Mouse (Mus musculus) megakaryocyte, embryonic 14.5 days (primary cell): ENCODE results near the gene Zkscan17.

Experiments
- FLI1 ChIP-seq: IDR thresholded peaks from 2 replicates; pipeline ENCODE4 v1.6.1; 2012; ENCODE audit warnings: low read length, inconsistent platforms, mixed read lengths
- GATA1 ChIP-seq: IDR thresholded peaks from 3 replicates; pipeline ENCODE4 v1.6.1; 2012; ENCODE audit warnings: mixed read lengths, low read length, inconsistent platforms, borderline replicate concordance

DNA sequence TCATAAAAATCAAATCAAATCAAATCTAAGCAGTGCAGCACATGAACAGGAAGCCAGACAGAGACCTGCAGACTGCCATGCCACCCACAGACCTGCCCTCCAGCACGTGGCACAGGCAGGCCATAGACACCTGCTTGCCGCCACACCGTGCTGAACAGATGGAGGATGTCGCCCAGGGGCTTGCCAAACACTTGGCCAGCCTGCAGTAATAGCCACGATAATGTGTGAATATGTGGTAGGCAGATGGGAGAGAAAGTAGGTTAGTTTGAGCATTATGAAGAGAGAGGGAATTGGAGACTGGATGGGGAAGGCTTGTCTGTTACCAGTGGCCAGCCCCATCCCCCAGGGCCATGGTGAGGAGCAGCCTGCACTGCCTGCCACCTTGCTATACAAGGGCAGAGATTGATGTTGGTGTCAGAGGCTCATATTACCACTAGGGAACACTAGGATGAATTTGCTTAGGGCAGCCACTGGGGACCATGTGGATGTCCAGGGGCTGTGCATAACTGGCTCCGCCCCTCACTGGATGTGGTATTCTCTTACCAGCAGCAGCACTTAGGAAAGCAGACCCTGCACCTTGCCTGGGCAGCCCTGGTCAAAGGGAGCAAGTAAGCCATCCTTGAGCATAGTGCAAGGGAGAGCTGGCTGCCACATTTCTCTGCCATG lies 4.5 kb upstream of the Zkscan17 start:
- TF ChIP-seq GATA1 (no peak), FLI1 (no peak)
